ENCODE assay signal across 8 mouse cellular contexts in genomic region chr12:79028911-79029861, GRCm38 (mm10). TPM values are rescaled to one million over a fixed set of nuclear protein-coding genes. Genes with fewer than 3 reads are reported as not detected.
DNase-seq lines count a peak whose midpoint lies in the region; ATAC-seq and TF ChIP-seq lines count a peak whose summit lies in the region.

Gene Plekhh1 (plus strand): TSS chr12:79029163.

- no peak for TF ChIP-seq CTCF in liver, postnatal 0 days (IDR thresholded peaks at IDR 0.05; ENCODE audit: low read depth)

- H3K9ac ChIP-seq in heart, embryonic 11.5 days (ENCODE audit: low read depth, low read length) = peak within 1 kb of the TSS; percentile 87
- peak within 1 kb of the TSS; percentile 87 for H3K9ac ChIP-seq in kidney, embryonic 14.5 days (ENCODE audit: low read depth, low read length)
- H3K9ac ChIP-seq in liver, postnatal 0 days (replicated peaks) = peak within 1 kb of the TSS; percentile 69
- H3K9ac ChIP-seq in neural tube, embryonic 13.5 days = peak within 1 kb of the TSS; percentile 87

- ATAC-seq in heart, embryonic 11.5 days (replicated peaks; ENCODE audit: insufficient number of reproducible peaks, low FRiP score, low TSS enrichment) = peak; percentile 82
- peak; percentile 96 for ATAC-seq in kidney, embryonic 14.5 days (ENCODE audit: low FRiP score, low TSS enrichment)
- peak; percentile 88 for ATAC-seq in liver, postnatal 0 days
- peak; percentile 91 for ATAC-seq in neural tube, embryonic 13.5 days (ENCODE audit: low read depth)

- H3K4me1 ChIP-seq in heart, embryonic 11.5 days (ENCODE audit: control insufficient read depth, insufficient read depth, low read length) = no peaks in the 10 kb centered on the region
- no peaks in the 10 kb centered on the region for H3K4me1 ChIP-seq in kidney, embryonic 14.5 days (ENCODE audit: control insufficient read depth, insufficient read depth, low read length)
- no peaks in the 10 kb centered on the region for H3K4me1 ChIP-seq in liver, postnatal 0 days (ENCODE audit: insufficient read depth)
- peaks cover 14% of the 10 kb centered on the region for H3K4me1 ChIP-seq in neural tube, embryonic 13.5 days (replicated peaks)

- peak within 1 kb of the TSS; percentile 96 for H3K4me2 ChIP-seq in heart, embryonic 11.5 days
- peak within 1 kb of the TSS; percentile 93 for H3K4me2 ChIP-seq in kidney, embryonic 14.5 days (replicated peaks; ENCODE audit: low read depth, low read length)
- peak within 1 kb of the TSS; percentile 99 for H3K4me2 ChIP-seq in liver, postnatal 0 days (ENCODE audit: low read depth, low read length)
- H3K4me2 ChIP-seq in neural tube, embryonic 13.5 days = peak within 1 kb of the TSS; percentile 96

- DNase-seq in CD4-positive helper T cell, adult 2 months (ENCODE audit: low read depth, low spot score) = peak; percentile 46
- peak; percentile 75 to 88 for DNase-seq in adrenal gland, adult (ENCODE audit: inconsistent age in 2 of 2, low spot score in 1 of 2)
- DNase-seq in embryo, embryonic 11.5 days (ENCODE audit: low read depth, low spot score) = peak; percentile 61
- DNase-seq in liver, postnatal 0 days = peak; percentile 63
- peak; percentile 26 to 33 for DNase-seq in thymus, postnatal 36 days

- TF ChIP-seq EP300 in liver, postnatal 0 days (IDR thresholded peaks at IDR 0.05; ENCODE audit: low read depth) = no peak

- H3K27me3 ChIP-seq in heart, embryonic 11.5 days (ENCODE audit: control insufficient read depth, insufficient read depth, low read length) = no peaks in the 10 kb centered on the region; the same call in 1 of the 2 replicates
- H3K27me3 ChIP-seq in kidney, embryonic 14.5 days (ENCODE audit: control insufficient read depth, insufficient read depth, low read length) = no peaks in the 10 kb centered on the region
- H3K27me3 ChIP-seq in liver, postnatal 0 days (ENCODE audit: insufficient read depth, low read length) = peaks cover 19% of the 10 kb centered on the region
- no peaks in the 10 kb centered on the region for H3K27me3 ChIP-seq in neural tube, embryonic 13.5 days

- no peaks in the 10 kb centered on the region for H3K36me3 ChIP-seq in heart, embryonic 11.5 days (ENCODE audit: control insufficient read depth, insufficient read depth, low read length)
- H3K36me3 ChIP-seq in kidney, embryonic 14.5 days (ENCODE audit: control insufficient read depth, insufficient read depth, low read length) = no peaks in the 10 kb centered on the region
- no peaks in the 10 kb centered on the region for H3K36me3 ChIP-seq in liver, postnatal 0 days (replicated peaks; ENCODE audit: insufficient read depth, low read length)
- no peaks in the 10 kb centered on the region for H3K36me3 ChIP-seq in neural tube, embryonic 13.5 days

- no peaks in the 10 kb centered on the region for H3K9me3 ChIP-seq in heart, embryonic 11.5 days (replicated peaks; ENCODE audit: control insufficient read depth, low read length)
- no peaks in the 10 kb centered on the region for H3K9me3 ChIP-seq in kidney, embryonic 14.5 days (ENCODE audit: control insufficient read depth, low read length)
- no peaks in the 10 kb centered on the region for H3K9me3 ChIP-seq in liver, postnatal 0 days (ENCODE audit: low read length)
- H3K9me3 ChIP-seq in neural tube, embryonic 13.5 days = no peaks in the 10 kb centered on the region

- peak within 1 kb of the TSS; percentile 54; the same call in 1 of the 2 replicates for H3K27ac ChIP-seq in heart, embryonic 11.5 days (ENCODE audit: low read depth, low read length)
- H3K27ac ChIP-seq in kidney, embryonic 14.5 days (ENCODE audit: low read depth, low read length) = peak within 1 kb of the TSS; percentile 68
- H3K27ac ChIP-seq in liver, postnatal 0 days (ENCODE audit: low read depth) = no peak within 1 kb of the TSS
- H3K27ac ChIP-seq in neural tube, embryonic 13.5 days (replicated peaks) = peak within 1 kb of the TSS; percentile 65; the same call in 1 of the 2 replicates

- 1% methylated on average over 73 of the region's 80 CpGs for WGBS in heart, embryonic 11.5 days (ENCODE audit: insufficient replicate concordance)
- WGBS in kidney, embryonic 14.5 days = under 1% methylated on average over 54 of the region's 80 CpGs
- WGBS in liver, postnatal 0 days (ENCODE audit: insufficient replicate concordance) = 1% methylated on average over 56 of the region's 80 CpGs
- WGBS in neural tube, embryonic 13.5 days = under 1% methylated on average over 68 of the region's 80 CpGs

- peak within 1 kb of the TSS; percentile 89 for H3K4me3 ChIP-seq in heart, embryonic 11.5 days (ENCODE audit: low read depth, low read length)
- H3K4me3 ChIP-seq in kidney, embryonic 14.5 days (ENCODE audit: low read length) = peak within 1 kb of the TSS; percentile 73
- H3K4me3 ChIP-seq in liver, postnatal 0 days (ENCODE audit: low read depth, low read length) = peak within 1 kb of the TSS; percentile 76
- peak within 1 kb of the TSS; percentile 82 for H3K4me3 ChIP-seq in neural tube, embryonic 13.5 days

RNA-seq across cellular contexts. Expression of gene Plekhh1, which starts in this region (rescaled TPM):
- 2.7 and 3.8 TPM in 2 replicates for polyA plus RNA-seq in heart, embryonic 11.5 days (2014; fragmentation: Nextera tagmentation; extraction: Ambion mirVana)
- 5.3 and 7.9 TPM in 2 replicates for polyA plus RNA-seq in kidney, embryonic 14.5 days (2014; fragmentation: Nextera tagmentation; extraction: Ambion mirVana)
- 0.22 and 0.26 TPM in 2 replicates for polyA plus RNA-seq in liver, postnatal 0 days (2015; fragmentation: Nextera tagmentation; extraction: Ambion mirVana)
- 3.6 and 4.4 TPM in 2 replicates for polyA plus RNA-seq in neural tube, embryonic 13.5 days (2015; fragmentation: Nextera tagmentation; extraction: Ambion mirVana)

Comparison
In these comparisons a context has a peak if more than half of its experiments do, and no peak if none do; other contexts are left out.
1. Peak in DNase-seq, ATAC-seq, H3K4me3 ChIP-seq, H3K9ac ChIP-seq and H3K4me2 ChIP-seq in liver, postnatal 0 days; RNA of the gene not detected or under 1 TPM.
2. DNase-seq: peak in every context shown above with its lines; median percentile 82 in adrenal gland, adult; 63 in liver, postnatal 0 days; 61 in embryo, embryonic 11.5 days; 46 in CD4-positive helper T cell, adult 2 months; 30 in thymus, postnatal 36 days.